Mouse (Mus musculus): ENCODE results near the gene Cxcl14. TPM values are rescaled to one million over a fixed set of nuclear protein-coding genes. Genes with fewer than 3 reads are reported as not detected.

The Cxcl14 gene
- polyA plus RNA-seq (2015; fragmentation: Nextera tagmentation; extraction: Ambion mirVana): 0.06 and 0.12 TPM in 2 replicates

DNA sequence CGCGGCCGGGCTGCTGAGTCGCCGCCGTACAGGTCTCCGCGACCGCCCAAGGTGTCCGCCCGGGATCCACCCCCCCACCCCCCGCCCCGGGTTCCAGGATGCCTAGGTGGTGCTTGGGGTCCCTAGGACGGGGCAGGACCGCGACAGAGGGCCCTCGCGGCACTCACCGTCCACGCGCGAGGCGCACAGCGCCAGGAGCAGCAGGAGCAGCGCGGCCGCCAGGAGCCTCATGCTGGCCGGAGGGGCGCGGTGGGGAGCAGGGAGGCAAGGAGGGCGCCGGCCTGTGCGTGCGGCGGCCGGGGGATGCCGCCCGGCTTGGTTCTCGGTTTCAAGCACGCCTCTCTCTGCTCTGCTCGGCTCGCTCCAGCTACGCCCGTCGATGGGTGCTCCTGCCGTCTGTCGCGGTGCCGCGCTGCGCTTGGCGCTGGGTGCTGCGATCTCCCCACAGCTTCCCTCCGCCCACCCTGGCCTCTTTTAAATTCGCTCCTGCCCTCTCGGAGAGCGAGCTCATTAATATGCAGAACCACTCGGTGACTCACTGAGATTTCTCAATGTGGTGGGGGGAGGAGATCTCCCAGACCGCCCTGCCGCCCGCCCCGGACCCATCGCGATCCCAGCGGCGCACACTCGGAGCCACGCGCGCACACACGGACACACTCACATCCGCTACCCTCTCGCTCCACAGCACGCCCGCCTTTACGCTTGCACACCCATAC, at the start of gene Cxcl14:
Cxcl14 (minus strand) TSS at position 609 of the 716 bp plus-strand sequence.
- H3K4me1 ChIP-seq (ENCODE audit: insufficient read depth): no peaks in the 10 kb centered on the region; the same call in 1 of the 2 replicates
- no peak for DNase-seq
- no peak within 1 kb of the TSS; the same call in 1 of the 2 replicates for H3K4me3 ChIP-seq (ENCODE audit: low read depth, low read length)
- WGBS (ENCODE audit: insufficient replicate concordance): 2% methylated on average over 67 of the region's 76 CpGs
- no peak within 1 kb of the TSS for H3K27ac ChIP-seq (ENCODE audit: low read depth)
- H3K27me3 ChIP-seq (ENCODE audit: insufficient read depth, low read length): peaks cover 50% of the 10 kb centered on the region
- no peak for TF ChIP-seq EP300 (IDR thresholded peaks at IDR 0.05; ENCODE audit: low read depth)
- no peak for TF ChIP-seq CTCF (IDR thresholded peaks at IDR 0.05; ENCODE audit: low read depth)
- no peaks in the 10 kb centered on the region for H3K36me3 ChIP-seq (replicated peaks; ENCODE audit: insufficient read depth, low read length)
- no peak for ATAC-seq
- H3K4me2 ChIP-seq (ENCODE audit: low read depth, low read length): peak within 1 kb of the TSS; percentile 22; the same call in 1 of the 2 replicates
- no peak within 1 kb of the TSS for H3K9ac ChIP-seq (replicated peaks)
- H3K9me3 ChIP-seq (ENCODE audit: low read length): no peaks in the 10 kb centered on the region

DNA sequence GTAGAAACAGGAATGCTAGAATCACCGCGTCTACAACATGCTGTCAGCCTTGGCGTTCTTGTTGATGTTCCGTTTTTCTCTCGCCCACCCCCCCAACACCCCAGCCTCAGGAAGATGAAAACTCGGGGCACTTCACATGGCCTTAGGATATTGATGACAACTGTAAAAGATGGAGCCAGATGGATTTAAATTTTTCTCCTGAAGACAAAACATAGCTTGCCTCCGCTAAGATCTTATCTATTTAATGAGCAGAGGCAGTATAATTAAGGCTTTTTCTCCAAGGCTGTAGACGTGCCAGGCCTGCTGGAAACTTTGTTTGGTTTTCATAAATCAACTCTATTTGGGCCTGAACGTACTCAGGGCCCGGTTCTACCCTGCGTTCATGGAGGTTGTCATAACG, 48.0 kb upstream of the Cxcl14 start:
- Histone ChIP-seq H3K9ac (replicated peaks) (no peak overlapping the region), H3K4me2 (ENCODE audit: low read depth, low read length) (no peak overlapping the region), H3K27ac (ENCODE audit: low read depth) (no peak overlapping the region), H3K9me3 (ENCODE audit: low read length) (no peaks in the 10 kb centered on the region), H3K4me1 (ENCODE audit: insufficient read depth) (no peaks in the 10 kb centered on the region), H3K36me3 (replicated peaks; ENCODE audit: insufficient read depth, low read length) (no peaks in the 10 kb centered on the region), H3K4me3 (ENCODE audit: low read depth, low read length) (no peak overlapping the region), H3K27me3 (ENCODE audit: insufficient read depth, low read length) (no peaks in the 10 kb centered on the region)
- 74% methylated on average over 12 of the region's 12 CpGs for WGBS (ENCODE audit: insufficient replicate concordance)
- TF ChIP-seq EP300 (IDR thresholded peaks at IDR 0.05; ENCODE audit: low read depth) (no peak), CTCF (IDR thresholded peaks at IDR 0.05; ENCODE audit: low read depth) (no peak)
- DNase-seq (no peak), ATAC-seq (no peak)

- ATAC-seq (no peak), DNase-seq (no peak)
- H3K4me1 ChIP-seq (ENCODE audit: insufficient read depth): no peaks in the 10 kb centered on the region
- H3K36me3 ChIP-seq (replicated peaks; ENCODE audit: insufficient read depth, low read length): no peaks in the 10 kb centered on the region
- no peak overlapping the region for H3K4me2 ChIP-seq (ENCODE audit: low read depth, low read length)
- WGBS (ENCODE audit: insufficient replicate concordance): 79% methylated on average over 10 of the region's 10 CpGs
- H3K9me3 ChIP-seq (ENCODE audit: low read length): no peaks in the 10 kb centered on the region
- H3K27ac ChIP-seq (ENCODE audit: low read depth): no peak overlapping the region
- H3K27me3 ChIP-seq (ENCODE audit: insufficient read depth, low read length): no peaks in the 10 kb centered on the region
- TF ChIP-seq CTCF (IDR thresholded peaks at IDR 0.05; ENCODE audit: low read depth) (no peak), EP300 (IDR thresholded peaks at IDR 0.05; ENCODE audit: low read depth) (no peak)
- no peak overlapping the region for H3K4me3 ChIP-seq (ENCODE audit: low read depth, low read length)
- H3K9ac ChIP-seq (replicated peaks): no peak overlapping the region
Observed at GRCm38 (mm10) chr13:56342491-56342890, 46.1 kb upstream of the Cxcl14 start.

- H3K4me3 ChIP-seq (ENCODE audit: low read depth, low read length): no peak overlapping the region
- no peaks in the 10 kb centered on the region for H3K27me3 ChIP-seq (ENCODE audit: insufficient read depth, low read length)
- no peaks in the 10 kb centered on the region for H3K4me1 ChIP-seq (ENCODE audit: insufficient read depth)
- DNase-seq: no peak
- no peak overlapping the region for H3K4me2 ChIP-seq (ENCODE audit: low read depth, low read length)
- 79% methylated on average over 13 of the region's 13 CpGs for WGBS (ENCODE audit: insufficient replicate concordance)
- TF ChIP-seq EP300 (IDR thresholded peaks at IDR 0.05; ENCODE audit: low read depth): no peak
- TF ChIP-seq CTCF (IDR thresholded peaks at IDR 0.05; ENCODE audit: low read depth): no peak
- ATAC-seq: no peak
- H3K36me3 ChIP-seq (replicated peaks; ENCODE audit: insufficient read depth, low read length): no peaks in the 10 kb centered on the region
- no peak overlapping the region for H3K9ac ChIP-seq (replicated peaks)
- no peak overlapping the region for H3K27ac ChIP-seq (ENCODE audit: low read depth)
- H3K9me3 ChIP-seq (ENCODE audit: low read length): no peaks in the 10 kb centered on the region
Observed at GRCm38 (mm10) chr13:56340513-56340912, 44.2 kb upstream of the Cxcl14 start.

GRCm38 (mm10) chr13:56339816-56340215, 43.5 kb upstream of the Cxcl14 start:
- H3K27ac ChIP-seq (ENCODE audit: low read depth): no peak overlapping the region
- no peaks in the 10 kb centered on the region for H3K36me3 ChIP-seq (replicated peaks; ENCODE audit: insufficient read depth, low read length)
- H3K4me1 ChIP-seq (ENCODE audit: insufficient read depth): no peaks in the 10 kb centered on the region
- no peaks in the 10 kb centered on the region for H3K9me3 ChIP-seq (ENCODE audit: low read length)
- H3K9ac ChIP-seq (replicated peaks): no peak overlapping the region
- no peak for ATAC-seq
- no peak for TF ChIP-seq EP300 (IDR thresholded peaks at IDR 0.05; ENCODE audit: low read depth)
- TF ChIP-seq CTCF (IDR thresholded peaks at IDR 0.05; ENCODE audit: low read depth): no peak
- WGBS (ENCODE audit: insufficient replicate concordance): 78% methylated on average over 8 of the region's 8 CpGs
- no peak overlapping the region for H3K4me3 ChIP-seq (ENCODE audit: low read depth, low read length)
- no peak overlapping the region for H3K4me2 ChIP-seq (ENCODE audit: low read depth, low read length)
- no peak for DNase-seq
- no peaks in the 10 kb centered on the region for H3K27me3 ChIP-seq (ENCODE audit: insufficient read depth, low read length)

DNA sequence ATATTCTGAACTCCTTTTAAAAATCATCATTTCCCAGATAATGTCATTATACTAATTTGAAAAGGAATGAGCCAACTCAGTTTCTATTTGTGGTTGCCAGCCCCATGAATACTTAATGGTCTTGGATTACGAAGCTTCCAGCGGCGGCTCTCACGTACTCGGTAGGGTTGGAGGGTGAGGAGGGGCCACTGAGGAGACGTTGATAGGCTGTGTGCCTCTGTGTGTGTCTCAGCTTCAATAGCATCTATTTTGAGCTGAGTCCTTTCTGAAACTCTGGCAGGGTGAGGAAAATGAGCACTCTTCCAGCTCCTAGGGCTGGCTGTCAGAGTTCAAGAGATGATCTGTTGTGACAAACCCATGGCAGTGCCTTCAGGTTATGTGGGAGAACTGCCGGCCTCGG, 40.6 kb upstream of the Cxcl14 start:
- no peak overlapping the region for H3K9ac ChIP-seq (replicated peaks)
- no peaks in the 10 kb centered on the region for H3K9me3 ChIP-seq (ENCODE audit: low read length)
- H3K36me3 ChIP-seq (replicated peaks; ENCODE audit: insufficient read depth, low read length): no peaks in the 10 kb centered on the region
- no peak overlapping the region for H3K4me2 ChIP-seq (ENCODE audit: low read depth, low read length)
- DNase-seq: no peak
- no peak overlapping the region for H3K4me3 ChIP-seq (ENCODE audit: low read depth, low read length)
- no peaks in the 10 kb centered on the region for H3K4me1 ChIP-seq (ENCODE audit: insufficient read depth)
- ATAC-seq: no peak
- H3K27me3 ChIP-seq (ENCODE audit: insufficient read depth, low read length): no peaks in the 10 kb centered on the region
- no peak overlapping the region for H3K27ac ChIP-seq (ENCODE audit: low read depth)
- 64% methylated on average over 8 of the region's 8 CpGs for WGBS (ENCODE audit: insufficient replicate concordance)
- no peak for TF ChIP-seq CTCF (IDR thresholded peaks at IDR 0.05; ENCODE audit: low read depth)
- TF ChIP-seq EP300 (IDR thresholded peaks at IDR 0.05; ENCODE audit: low read depth): no peak
